Mouse (Mus musculus) Muller cell, postnatal 12 days (primary cell): Measurements from ENCODE around the gene Tenm1.

Experiments used
- DNase-seq: peaks from one replicate; pipeline ENCODE4 v3.0.0-alpha.2; 2015; ENCODE audit errors: inconsistent ontology term

Tenm1 gene

DNA sequence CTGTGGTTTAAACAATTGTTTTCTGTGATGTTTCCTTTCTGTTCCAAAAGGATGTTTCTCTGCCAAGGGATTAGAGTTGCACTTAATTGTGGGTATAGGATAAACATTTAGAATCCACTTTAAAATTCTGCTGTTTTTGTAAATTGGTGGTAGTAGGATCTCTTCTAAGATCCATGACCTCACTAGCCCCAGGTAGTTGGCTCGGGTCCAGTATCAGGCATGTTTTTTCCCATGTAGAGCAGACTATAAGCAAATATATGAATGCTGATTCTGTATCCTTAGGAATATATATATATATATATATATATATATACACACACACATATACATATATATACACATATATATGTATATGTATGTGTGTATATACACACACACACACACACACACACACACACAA is 567.2 kb downstream of the Tenm1 start:
- DNase-seq, result no peak

DNA sequence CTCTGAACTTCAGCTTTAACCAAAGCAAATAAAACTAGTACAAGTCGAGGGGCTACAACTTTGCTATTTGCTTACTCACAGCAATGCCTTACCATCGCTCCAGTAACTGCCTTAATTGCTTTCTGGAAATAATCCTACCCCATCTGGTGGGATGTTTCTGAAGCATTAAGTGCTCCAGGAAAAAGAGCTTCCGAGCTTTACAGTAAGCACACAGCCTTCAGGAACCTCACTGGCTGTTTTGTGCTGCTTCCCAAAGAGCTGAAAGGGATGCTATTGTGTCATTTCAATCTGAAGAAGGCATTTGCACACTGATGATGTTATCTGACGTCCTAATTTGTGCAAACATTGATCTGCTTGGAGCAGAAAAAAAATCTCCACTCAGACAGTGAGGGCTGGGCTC is 647.4 kb downstream of the Tenm1 start:
- peak; percentile 4 for DNase-seq

DNA sequence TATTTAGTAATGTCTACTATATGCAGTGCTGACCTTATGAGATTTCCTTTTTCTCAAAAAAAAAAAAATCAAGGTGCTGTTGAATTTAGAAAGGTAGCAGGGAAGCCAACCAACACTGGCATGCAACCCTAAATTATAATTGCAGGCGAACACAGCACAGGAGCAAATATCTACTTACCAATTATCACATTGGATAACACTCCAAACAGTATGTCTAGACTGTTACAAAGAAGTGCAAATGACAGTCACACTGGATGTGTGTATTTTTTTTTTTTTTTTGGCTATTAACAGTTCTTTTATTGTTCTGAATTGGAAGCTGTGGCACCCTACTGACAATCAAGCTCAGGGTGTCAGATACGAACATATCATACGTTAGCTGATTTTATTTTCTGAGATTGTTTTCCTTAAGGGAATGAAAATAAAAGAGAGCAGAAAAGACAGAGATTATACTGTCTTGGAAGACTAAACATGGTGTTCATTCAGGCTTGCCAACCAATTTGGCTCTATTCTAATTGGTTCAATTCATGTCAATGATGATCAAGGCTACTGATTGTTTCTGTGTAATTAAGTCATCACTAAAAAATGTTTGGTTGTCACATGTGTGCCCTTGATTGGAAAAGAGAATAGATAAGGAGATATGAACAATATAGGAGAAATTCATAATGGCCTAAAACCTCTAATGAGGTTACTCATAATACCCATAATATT is 710.7 kb downstream of the Tenm1 start:
- DNase-seq, result peak; percentile 75

DNA sequence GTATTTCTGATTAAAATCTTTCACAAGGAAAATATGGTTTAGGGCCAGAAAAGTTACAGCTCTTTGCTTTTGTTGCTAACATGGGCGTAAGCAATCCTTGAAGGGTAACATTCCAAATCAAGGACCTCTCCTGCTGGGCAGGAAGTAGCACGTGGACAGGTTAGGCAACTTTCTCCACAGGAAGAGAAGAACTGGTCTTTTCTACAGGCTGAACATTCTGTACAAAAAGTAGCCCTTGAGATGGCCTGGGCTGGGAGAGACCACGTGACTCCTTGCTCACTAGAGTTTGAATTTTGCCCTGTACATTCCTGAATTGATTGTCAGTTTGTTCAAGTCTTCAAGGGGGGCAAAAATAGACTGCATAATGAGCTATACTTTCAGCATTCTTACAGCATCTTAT is 728.6 kb downstream of the Tenm1 start:
- DNase-seq, result no peak

DNA sequence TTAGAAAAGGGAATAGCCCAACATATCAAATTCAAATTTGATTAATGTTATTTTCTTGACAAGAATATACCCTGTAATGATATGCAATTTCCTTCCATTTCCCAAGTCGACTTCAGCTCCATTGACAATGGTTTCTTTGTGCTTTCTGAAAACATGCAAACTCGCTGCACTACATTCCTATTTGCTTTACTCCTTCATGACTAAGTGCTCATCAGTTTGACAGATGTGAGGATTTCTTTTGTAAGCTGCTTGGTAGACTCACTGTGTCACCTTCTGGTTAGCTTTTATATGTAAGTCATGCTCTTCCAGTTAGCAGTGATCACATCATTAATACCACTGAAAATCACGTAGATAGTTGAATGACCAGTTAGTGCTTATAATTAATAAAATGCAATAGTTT is 781.8 kb downstream of the Tenm1 start:
- DNase-seq, result peak; percentile 60

DNA sequence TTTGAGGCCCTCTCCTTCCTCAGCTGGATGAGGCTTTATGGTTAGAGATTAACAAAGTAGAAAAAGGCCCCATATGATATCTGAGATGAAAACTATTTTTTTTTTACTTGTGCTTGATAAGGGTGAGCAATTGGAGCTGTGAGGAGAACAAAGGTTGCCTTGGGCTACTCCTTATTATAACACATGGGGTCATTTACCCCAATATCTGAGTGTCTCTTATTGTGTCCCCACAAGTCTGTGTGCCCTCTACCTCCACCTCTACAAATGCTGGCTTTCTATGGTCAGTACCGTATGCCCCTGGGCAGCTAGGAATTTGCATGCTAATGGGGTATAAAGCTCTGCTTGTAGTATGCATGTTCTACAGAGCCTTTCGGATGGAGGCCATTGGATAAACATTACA is 848.4 kb downstream of the Tenm1 start:
- DNase-seq, result no peak

DNA sequence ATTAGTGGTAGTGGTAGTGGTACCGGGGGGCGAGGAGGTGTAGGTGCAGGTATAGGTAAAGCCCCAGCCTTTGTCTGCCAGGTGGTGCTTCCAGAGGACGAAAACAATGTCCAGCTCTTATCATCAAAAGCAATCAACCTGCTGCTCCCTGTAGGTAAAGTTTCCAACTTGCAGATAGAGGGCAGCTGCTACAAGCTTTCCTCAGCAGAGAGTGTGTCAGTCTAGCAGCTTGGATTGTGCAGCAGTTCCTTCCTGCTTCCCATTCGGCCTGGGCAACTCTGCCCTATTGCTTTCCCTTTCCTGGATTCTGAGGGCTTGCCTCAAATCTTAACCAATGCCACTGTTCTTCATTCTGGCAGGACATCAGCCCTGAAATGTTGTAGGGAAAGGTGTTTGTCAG is 870.2 kb downstream of the Tenm1 start:
- DNase-seq, result no peak

DNA sequence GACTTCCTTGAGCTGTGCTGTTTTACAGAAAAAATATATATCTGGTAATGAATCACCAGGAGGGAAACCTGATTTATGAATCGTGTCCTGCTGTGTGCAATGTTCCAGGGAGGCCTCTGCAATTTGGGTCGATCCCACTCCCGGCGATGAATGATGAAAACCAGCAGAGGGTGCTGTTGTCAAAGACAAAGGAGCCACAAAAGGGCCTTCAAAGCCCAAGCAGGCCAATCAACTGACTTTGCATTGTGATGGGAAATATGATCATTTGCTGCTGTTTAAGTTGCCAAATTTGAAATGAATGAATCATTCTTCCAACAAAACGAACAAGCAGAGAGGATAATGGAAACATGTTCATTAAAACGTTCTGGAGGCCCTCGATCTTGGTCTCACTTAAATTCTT is 871.6 kb downstream of the Tenm1 start:
- peak; percentile 79 for DNase-seq

DNA sequence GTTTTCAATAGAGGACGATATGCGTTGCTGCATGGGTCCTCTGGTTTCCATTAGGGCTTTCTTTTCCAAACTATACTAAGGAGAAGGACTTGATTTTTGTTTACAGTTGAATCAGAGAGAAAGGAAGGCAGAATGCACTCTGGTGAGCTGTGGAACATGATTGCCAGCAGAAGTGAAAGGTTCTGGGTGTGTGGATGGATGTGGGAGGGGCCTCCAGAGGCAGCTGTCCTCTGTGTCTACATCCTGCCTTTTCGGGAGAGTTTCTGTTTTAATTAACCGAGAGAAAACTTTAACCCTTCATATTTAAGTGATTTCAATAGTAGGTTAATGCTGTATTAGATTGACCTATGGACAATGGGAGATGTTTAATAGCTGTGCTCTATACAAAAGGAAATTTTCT is 880.4 kb downstream of the Tenm1 start:
- no peak for DNase-seq

DNA sequence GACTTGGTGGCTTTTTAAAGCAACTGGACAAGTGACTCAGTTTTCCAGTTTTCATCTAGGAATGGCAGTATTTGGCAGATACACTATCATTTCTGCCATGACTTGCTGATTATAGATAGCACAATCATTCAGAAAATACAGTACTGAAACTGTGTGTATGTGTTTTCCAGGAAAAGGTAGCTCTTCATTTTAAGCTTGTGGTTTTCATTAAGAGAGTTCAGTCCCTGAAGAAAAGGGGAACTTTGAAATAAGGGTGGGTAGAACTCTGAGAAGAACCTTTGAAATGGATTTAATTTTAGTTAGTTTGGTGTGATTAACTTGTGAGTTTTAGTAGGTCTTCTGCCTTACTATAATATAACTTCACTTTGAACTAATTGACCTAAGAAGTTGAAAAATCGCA is 883.9 kb downstream of the Tenm1 start:
- DNase-seq, result no peak

DNA sequence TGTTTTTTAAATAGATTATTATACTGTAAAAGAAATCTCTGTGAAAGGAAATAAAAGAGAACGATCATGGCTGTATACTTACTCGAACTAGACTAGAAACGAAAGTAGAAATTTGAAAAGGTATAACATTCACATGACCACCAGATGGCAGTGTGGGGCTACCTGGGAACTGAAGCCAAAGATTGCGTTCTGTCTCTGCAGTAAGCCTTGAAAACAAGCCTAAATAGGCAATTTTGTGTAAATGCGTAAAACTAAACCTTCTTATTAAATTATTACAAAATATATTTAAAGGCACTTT is 888.2 kb downstream of the Tenm1 start:
- DNase-seq, result peak; percentile 55

DNA sequence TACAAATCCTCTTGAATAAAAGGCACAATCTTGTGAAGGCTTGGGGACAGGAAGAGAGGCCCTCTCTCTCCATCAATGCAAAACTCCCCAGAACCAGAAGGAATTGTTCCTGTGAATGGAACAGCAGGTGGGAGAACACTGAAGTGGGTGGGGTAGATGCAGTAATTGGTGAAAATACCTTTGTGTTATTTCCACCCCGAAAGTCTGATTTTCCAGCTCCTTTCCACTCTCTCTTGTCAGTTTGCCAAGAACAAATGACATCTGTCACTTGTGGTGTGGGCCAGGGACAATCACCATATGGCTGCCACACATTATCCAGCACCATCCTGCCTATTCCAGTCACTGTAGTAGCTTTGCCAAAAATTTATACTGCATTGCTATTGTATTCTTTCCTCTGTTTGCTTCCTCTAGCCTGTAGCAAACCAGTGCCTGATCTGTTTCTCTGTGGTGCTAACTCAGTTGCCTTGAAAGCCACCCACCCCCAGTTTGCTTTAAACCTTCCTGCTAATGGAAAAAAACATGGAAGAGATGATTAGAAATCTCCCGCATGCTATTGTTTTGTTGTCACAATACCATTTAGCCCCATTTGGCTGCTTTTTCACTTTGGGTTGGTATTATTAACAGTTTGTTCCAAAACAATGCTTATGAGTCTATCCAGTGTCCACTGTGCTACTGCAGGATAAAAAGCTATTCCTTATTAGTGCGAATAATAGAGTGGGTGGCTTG is 888.7 kb downstream of the Tenm1 start:
- DNase-seq, result peak; percentile 42

DNA sequence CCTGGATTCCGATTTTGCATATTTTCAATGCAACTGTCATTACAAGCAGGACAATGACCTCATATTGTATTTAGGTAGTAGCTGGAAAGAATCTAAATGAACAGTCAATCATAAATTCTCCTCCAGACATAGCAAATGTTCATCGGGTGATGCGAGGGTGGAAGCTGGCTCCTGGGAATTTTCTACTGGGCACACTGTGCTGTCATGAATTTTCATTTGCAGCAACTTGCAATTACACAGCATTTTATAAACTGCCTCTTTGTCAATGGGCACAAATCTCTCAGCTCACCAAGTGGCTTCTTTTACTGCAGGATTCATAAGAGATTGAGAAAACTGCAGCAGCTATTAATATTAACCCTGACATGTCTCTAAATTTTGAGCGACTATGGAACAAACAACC is 898.2 kb downstream of the Tenm1 start:
- peak; percentile 29 for DNase-seq

DNA sequence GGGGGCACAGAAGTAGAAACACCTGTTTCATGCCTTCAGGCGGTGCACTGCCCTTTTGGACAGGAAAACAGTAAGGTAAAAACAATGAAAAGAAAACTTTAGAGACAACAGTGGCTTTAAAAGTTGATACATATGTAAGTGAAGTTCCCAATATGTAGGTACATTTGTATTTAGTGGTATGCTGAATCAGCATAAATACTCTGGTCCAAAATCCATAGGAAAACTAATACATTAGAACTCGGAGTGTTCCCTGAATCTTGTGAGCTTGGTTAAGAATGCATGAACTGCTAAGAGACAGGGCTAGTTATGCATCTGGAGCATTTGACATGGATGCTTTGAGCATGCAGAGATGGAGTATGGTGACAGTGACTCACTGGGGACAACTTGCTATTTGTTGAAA is 906.1 kb downstream of the Tenm1 start:
- no peak for DNase-seq

DNA sequence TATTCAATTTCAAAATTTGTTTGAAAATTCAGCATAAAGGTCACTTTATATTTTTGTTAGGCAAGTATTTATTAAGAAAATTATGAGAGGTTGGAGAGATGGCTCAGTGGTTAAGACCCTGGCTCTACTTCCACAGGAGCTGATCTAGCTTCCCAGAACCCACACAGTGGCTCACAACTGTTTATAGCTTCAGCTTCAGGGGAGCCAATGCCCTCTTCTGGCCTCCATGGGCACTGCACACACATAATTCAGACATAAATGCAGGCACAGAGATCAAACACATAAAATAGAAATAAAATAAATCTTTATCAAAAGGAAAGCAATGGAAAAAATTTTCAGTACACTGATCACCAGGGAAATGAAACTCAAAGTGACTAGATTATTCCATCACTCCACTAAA is 916.4 kb downstream of the Tenm1 start:
- no peak for DNase-seq

DNA sequence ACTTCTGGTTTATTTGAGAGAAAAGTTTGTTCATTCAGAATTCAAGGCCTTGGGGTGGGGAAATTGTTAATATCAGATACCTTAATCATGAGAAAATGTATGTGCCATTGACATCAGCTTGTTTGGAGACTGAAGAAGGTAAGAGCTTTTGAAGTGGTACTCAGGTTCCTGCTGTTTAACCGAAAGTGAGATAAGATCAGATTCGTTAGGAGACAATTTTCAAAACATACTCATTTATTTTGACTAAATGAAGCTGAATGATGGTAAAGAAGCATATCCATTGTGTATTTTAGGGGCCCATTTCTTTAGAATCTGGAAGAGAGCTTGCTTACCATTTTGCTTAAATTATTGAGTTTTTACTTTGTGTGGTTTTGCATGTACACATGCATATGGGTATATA is 917.8 kb downstream of the Tenm1 start:
- no peak for DNase-seq

DNA sequence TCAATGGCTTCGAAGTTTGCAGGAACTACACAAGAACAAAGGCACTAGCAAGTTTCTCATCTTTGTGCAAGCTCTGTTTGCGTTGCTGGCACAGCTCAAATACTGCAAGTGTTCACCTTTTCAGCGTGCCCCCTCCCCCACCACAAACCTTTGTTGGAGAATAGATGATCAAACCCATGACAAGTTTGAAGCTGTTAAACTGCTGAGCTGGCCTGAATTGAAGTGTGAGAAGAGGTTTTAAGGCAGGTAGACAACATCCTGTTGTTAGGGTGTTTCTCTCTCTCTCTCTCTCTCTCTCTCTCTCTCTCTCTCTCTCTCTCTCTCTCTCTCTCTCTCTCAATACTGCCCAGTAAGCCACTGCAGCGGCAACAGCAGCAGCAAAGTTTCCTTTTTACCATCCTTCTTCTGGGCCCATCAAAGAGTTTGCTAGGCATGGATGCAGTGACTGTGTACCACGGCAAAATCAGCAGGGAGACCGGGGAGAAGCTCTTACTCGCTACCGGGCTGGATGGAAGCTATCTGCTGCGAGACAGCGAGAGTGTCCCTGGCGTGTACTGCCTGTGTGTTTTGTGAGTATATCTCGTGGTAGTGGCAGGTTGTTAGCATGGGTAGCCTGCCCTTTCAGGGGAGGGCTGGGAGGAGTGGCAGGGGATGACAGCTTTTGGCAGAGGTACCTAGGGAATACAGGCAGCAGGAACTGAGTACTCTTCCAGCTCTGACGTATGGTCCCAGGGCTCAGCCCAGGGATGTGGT is 926.5 kb downstream of the Tenm1 start, which contains the start of gene Sh2d1a:
TSS of gene Sh2d1a (plus strand) at position 163 of the 753 bp plus-strand sequence.
- no peak for DNase-seq

DNA sequence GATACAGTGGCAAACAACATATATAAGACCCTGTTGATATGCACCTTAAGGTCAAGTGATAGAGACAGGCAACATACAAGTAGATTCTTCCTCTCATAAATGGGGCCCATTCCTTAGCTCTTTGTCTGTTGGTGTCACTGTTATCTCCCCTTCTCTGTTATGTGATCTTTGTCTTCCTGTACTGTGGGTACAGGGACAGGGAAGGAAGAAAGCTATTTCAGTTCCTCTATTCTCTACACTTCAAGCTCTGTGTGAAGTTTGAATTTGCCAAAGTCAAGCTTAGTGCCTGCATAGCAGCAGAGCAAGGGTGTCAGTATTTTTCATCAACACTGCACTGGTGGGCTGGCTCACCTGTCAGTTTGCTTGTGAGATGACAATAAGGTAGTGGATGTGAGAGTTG is 928.4 kb downstream of the Tenm1 start:
- no peak for DNase-seq

DNA sequence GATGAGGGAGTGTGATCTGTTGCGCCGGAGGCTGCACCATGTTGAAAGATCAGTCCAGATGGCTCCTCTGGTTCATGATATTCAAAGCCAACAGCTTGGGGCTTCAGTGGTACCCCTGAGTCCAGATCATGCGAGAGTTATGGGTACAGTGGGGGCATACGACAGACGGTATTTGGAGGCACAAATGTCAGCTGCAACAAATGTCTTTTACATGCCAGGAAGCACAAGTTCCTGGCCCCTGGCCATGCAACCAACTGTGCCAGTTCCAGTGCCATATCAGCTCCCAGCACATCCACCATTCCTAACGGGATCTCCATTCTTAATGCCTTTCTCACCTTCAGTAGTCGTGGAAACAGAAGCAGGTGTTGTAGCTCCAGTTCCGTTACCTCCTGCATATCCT is 938.6 kb downstream of the Tenm1 start:
- DNase-seq, result no peak

DNA sequence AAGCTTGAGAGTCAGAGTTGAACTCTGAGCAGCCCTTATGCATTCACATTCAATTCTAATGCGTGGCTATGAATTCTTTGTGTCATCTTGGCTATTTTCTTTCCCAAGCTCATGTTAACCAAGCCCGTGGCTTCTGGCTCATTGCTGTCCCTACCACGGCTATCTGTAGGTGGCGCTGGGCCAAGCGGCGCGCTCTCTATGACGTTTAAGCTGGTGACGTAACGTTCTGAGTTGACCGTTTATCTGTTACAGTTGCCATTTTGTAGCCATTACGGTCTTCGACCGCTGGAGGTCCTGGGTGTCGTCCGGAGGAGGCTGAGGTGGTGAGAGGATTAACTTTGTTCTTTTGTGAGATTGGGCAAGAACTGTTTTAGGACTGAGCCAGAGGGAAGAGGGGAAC is 939.5 kb downstream of the Tenm1 start, which contains the start of gene Tex13c2:
TSS of gene Tex13c2 (plus strand) at position 246 of the 400 bp plus-strand sequence.
- no peak for DNase-seq
